20 mouse cellular contexts compared by ENCODE assay signal in the genomic region with DNA sequence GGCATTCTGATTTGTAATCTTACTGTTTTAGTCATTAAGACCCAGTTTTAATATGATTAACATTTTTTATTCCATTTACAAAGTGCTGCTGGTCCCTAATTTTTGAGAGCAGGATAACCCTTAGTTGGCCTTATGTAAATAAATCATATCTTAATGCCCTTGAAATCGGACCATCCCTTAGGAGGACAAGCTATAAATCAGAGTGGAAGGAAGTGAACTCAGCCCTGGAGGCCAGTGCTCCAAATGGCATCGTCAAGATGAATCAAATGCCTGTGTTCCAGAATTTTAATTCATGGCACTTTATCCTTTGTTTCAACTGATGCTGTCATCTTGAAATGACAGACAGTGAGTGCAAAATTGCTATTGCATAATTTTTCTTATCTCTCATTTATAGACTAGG.
"Had no signal": no experiment of that assay in that cellular context is flagged by ENCODE, and none has a peak within 500 bp of the region (broad histone marks: within the 10 kb centered on the region; RNA-seq: fewer than 3 reads in every experiment).

No protein-coding gene starts in this region.

- H3K4me2 ChIP-seq: limb, embryonic 12.5 days; limb, embryonic 15.5 days; liver, embryonic 11.5 days; lung, embryonic 14.5 days; neural tube, embryonic 13.5 days had no signal

- DNase-seq: kidney, adult 18-20 months; kidney, postnatal 10 days; kidney, postnatal 36 days; layer of hippocampus, postnatal 36 days; left cerebral cortex, postnatal 4 days; liver, postnatal 0 days; lung, embryonic 14.5 days; midbrain, embryonic 14.5 days; thymus, adult 18-20 months; thymus, postnatal 14 days; thymus, postnatal 4 days had no signal

- H3K9me3 ChIP-seq: limb, embryonic 12.5 days; limb, embryonic 15.5 days; midbrain, embryonic 10.5 days; neural tube, embryonic 13.5 days had no signal

- H3K4me1 ChIP-seq: limb, embryonic 12.5 days; limb, embryonic 15.5 days; midbrain, embryonic 10.5 days; neural tube, embryonic 13.5 days had no signal

- H3K27ac ChIP-seq: left cerebral cortex, adult 2 months; limb, embryonic 12.5 days; limb, embryonic 15.5 days; liver, embryonic 14.5 days; macrophage; midbrain, embryonic 10.5 days; neural tube, embryonic 13.5 days had no signal

- H3K27me3 ChIP-seq: limb, embryonic 12.5 days; limb, embryonic 15.5 days; neural tube, embryonic 13.5 days had no signal

- H3K4me3 ChIP-seq: left cerebral cortex, adult 2 months; limb, embryonic 12.5 days; limb, embryonic 15.5 days; midbrain, embryonic 10.5 days; neural tube, embryonic 13.5 days had no signal

- H3K36me3 ChIP-seq: limb, embryonic 12.5 days; limb, embryonic 15.5 days; midbrain, embryonic 10.5 days; neural tube, embryonic 13.5 days had no signal

- H3K9ac ChIP-seq: limb, embryonic 12.5 days; limb, embryonic 15.5 days; liver, embryonic 14.5 days; liver, postnatal 0 days; lung, embryonic 14.5 days; neural tube, embryonic 13.5 days had no signal

- ATAC-seq: liver, postnatal 0 days; lung, postnatal 0 days had no signal
